Mouse (Mus musculus): ENCODE data around the gene Mars. TPM values are rescaled to one million over a fixed set of nuclear protein-coding genes. Genes with fewer than 3 reads are reported as not detected.

The Mars gene
- total RNA-seq, 2 experiments from 2014 or later, result 47.5 to 48.0 TPM

- no peak for DNase-seq (ENCODE audit: low spot score in 2 of 2)
These were observed 45.9 kb downstream of the Mars start for GRCm38 (mm10) chr10:127265727-127266111.

- no peak for DNase-seq (ENCODE audit: low spot score in 2 of 2)
These were observed 46.6 kb downstream of the Mars start for GRCm38 (mm10) chr10:127264971-127265370.

GRCm38 (mm10) chr10:127264336-127264735 is 47.2 kb downstream of the Mars start:
- no peak for DNase-seq (ENCODE audit: low spot score in 2 of 2)

GRCm38 (mm10) chr10:127263631-127264030 is 48.0 kb downstream of the Mars start:
- DNase-seq (ENCODE audit: low spot score in 2 of 2), result no peak

GRCm38 (mm10) chr10:127262548-127263398 is 48.8 kb downstream of the Mars start, which contains the start of gene Kif5a:
Gene Kif5a, minus strand, starts transcription at chr10:127263348.
- DNase-seq (ENCODE audit: low spot score in 2 of 2), result no peak

- no peak for DNase-seq (ENCODE audit: low spot score in 2 of 2)
These were observed 49.7 kb downstream of the Mars start for GRCm38 (mm10) chr10:127261706-127262547.

- DNase-seq (ENCODE audit: low spot score in 2 of 2), result no peak
These were observed 53.1 kb downstream of the Mars start for GRCm38 (mm10) chr10:127258489-127258888.

GRCm38 (mm10) chr10:127257790-127258189 is 53.8 kb downstream of the Mars start:
- DNase-seq (ENCODE audit: low spot score in 2 of 2), result no peak

- DNase-seq (ENCODE audit: low spot score in 2 of 2), result peak in 1 of 2 experiments; percentile 67
These were observed 55.8 kb downstream of the Mars start for GRCm38 (mm10) chr10:127255625-127256345.

- no peak for DNase-seq (ENCODE audit: low spot score in 2 of 2)
These were observed 60.8 kb downstream of the Mars start for GRCm38 (mm10) chr10:127250810-127251209.

Other genes starting within 250 kb of the Mars start
- 100 to 1,000 TPM; 225 to 253 TPM for gene Cdk4, start 248.3 kb downstream of the Mars start, total RNA-seq (2021)
- gene Tspan31, start 241.5 kb downstream of the Mars start, total RNA-seq (2021), result 10 to 100 TPM; 39.5 to 44.3 TPM
- 1 to 10 TPM; 1.7 to 2.6 TPM for gene Agap2, start 236.5 kb downstream of the Mars start, total RNA-seq (2021)
- gene Os9, start 190.7 kb downstream of the Mars start, total RNA-seq (2021), result 10 to 100 TPM; 42.6 to 42.8 TPM
- gene B4galnt1, start 146.6 kb downstream of the Mars start, total RNA-seq (2021), result 1 to 10 TPM; 3.4 to 3.6 TPM
- gene Slc26a10, start 131.1 kb downstream of the Mars start, total RNA-seq (2021), result 1 to 10 TPM; 3.8 to 4.3 TPM
- 10 to 100 TPM; 40.4 to 43.0 TPM for gene Arhgef25, start 121.7 kb downstream of the Mars start, total RNA-seq (2021)
- gene Dtx3, start 116.1 kb downstream of the Mars start, total RNA-seq (2021), result 10 to 100 TPM; 43.8 to 49.7 TPM
- 10 to 100 TPM; 11.5 to 12.7 TPM for gene Pip4k2c, start 100.2 kb downstream of the Mars start, total RNA-seq (2021)
- 1 to 10 TPM; 1.2 to 1.4 TPM for gene Kif5a, start 48.4 kb downstream of the Mars start, total RNA-seq (2021)
- 100 to 1,000 TPM; 145 to 146 TPM for gene Dctn2, start 45.4 kb downstream of the Mars start, total RNA-seq (2021)
- gene Mbd6, start 22.8 kb downstream of the Mars start, total RNA-seq (2021), result 10 to 100 TPM; 34.2 to 41.9 TPM
- 1 to 10 TPM; 2.8 to 3.9 TPM for gene Arhgap9, start 10.2 kb upstream of the Mars start, total RNA-seq (2021)
- 10 to 100 TPM in 1 of 2 experiments, 1 to 10 TPM in 1; 9.0 to 11.8 TPM for gene Gli1, start 30.2 kb upstream of the Mars start, total RNA-seq (2021)
- gene Inhbe, start 42.6 kb upstream of the Mars start, total RNA-seq (2021), result under 1 TPM in 1 of 2 experiments, not detected in 1; 0.08 TPM
- under 1 TPM in 1 of 2 experiments, not detected in 1; 0.29 TPM for gene Inhbc, start 58.6 kb upstream of the Mars start, total RNA-seq (2021)
- 100 to 1,000 TPM in 1 of 2 experiments, 10 to 100 TPM in 1; 87.7 to 101 TPM for gene R3hdm2, start 68.5 kb upstream of the Mars start, total RNA-seq (2021)
- 100 to 1,000 TPM; 167 to 205 TPM for gene Stac3, start 189.9 kb upstream of the Mars start, total RNA-seq (2021)
- gene Ndufa4l2, start 203.2 kb upstream of the Mars start, total RNA-seq (2021), result 10 to 100 TPM; 23.6 to 24.1 TPM
- gene Shmt2, start 210.7 kb upstream of the Mars start, total RNA-seq (2021), result 10 to 100 TPM; 34.6 to 34.8 TPM
- gene Nxph4, start 222.8 kb upstream of the Mars start, total RNA-seq (2021), result 1 to 10 TPM; 1.9 to 2.2 TPM

Measured in gastrocnemius, postnatal 4 days (tissue).